Mouse (Mus musculus) liver, embryonic 16.5 days (tissue): ENCODE measurements around the gene Kdm4b. TPM values are rescaled to one million over a fixed set of nuclear protein-coding genes. Genes with fewer than 3 reads are reported as not detected.
A peak's percentile ranks its signal among the peaks of the same experiment; 100 is the strongest.

ENCODE experiments used
- ATAC-seq: fragments of 200-750 bp; cut with Nextera tagmentation; 2 replicates; pipeline ENCODE4 v1.8.0; 2017; ENCODE audit warnings: low read depth, mild to moderate bottlenecking, moderate number of reproducible peaks, moderate library complexity
- H3K27ac ChIP-seq: fragments of 300-500 bp; sonication (generic); 2 replicates; pipeline ENCODE4 v1.5.1; 2014; ENCODE audit warnings: mild to moderate bottlenecking, low read length
- H3K27me3 ChIP-seq: fragments of 300-500 bp; sonication (generic); 2 replicates; pipeline ENCODE4 v1.6.1; 2014; ENCODE audit warnings: low read depth, low read length, mixed read lengths; ENCODE audit not compliant: control insufficient read depth, insufficient read depth
- H3K36me3 ChIP-seq: fragments of 300-500 bp; sonication (generic); 2 replicates; pipeline ENCODE4 v1.6.1; 2014; ENCODE audit warnings: mild to moderate bottlenecking; ENCODE audit not compliant: control insufficient read depth, insufficient read depth
- H3K4me1 ChIP-seq: fragments of 300-500 bp; sonication (generic); 2 replicates; pipeline ENCODE4 v1.6.1; 2014; ENCODE audit warnings: low read depth, low read length, mixed read lengths; ENCODE audit not compliant: control insufficient read depth
- H3K4me2 ChIP-seq: fragments of 300-500 bp; sonication (generic); 2 replicates; pipeline ENCODE4 v1.6.1; 2014; ENCODE audit warnings: low read depth, low read length, mixed read lengths
- H3K4me3 ChIP-seq: fragments of 300-500 bp; sonication (generic); 2 replicates; pipeline ENCODE4 v1.5.1; 2014; ENCODE audit warnings: low read depth, mild to moderate bottlenecking, low read length
- H3K9ac ChIP-seq: fragments of 300-500 bp; sonication (generic); 2 replicates; pipeline ENCODE4 v1.6.1; 2014; ENCODE audit warnings: low read depth, low read length
- H3K9me3 ChIP-seq: fragments of 300-500 bp; sonication (generic); replicated peaks from 2 replicates; pipeline ENCODE4 v1.6.1; 2016; ENCODE audit warnings: low read length; ENCODE audit not compliant: control insufficient read depth
- WGBS: fragments of 180-500 bp; shearing (Covaris S2); extraction: QIAGEN DNeasy Blood & Tissue Kit; methylation state at CpG from one replicate; pipeline ENCODE4 v1.1.7; 2014; ENCODE audit not compliant: insufficient replicate concordance; 5-methylcytosine and 5-hydroxymethylcytosine counted together
- polyA plus RNA-seq: library from polyadenylated mRNA; unstranded; fragments of >200 nt; fragmentation: Nextera tagmentation; extraction: Ambion mirVana; gene quantifications from 2 replicates; pipeline ENCODE4 v1.2.1, GENCODE M21; 2015

The Kdm4b gene
- polyA plus RNA-seq, 1 experiment from 2014 or later = 7.0 TPM

DNA sequence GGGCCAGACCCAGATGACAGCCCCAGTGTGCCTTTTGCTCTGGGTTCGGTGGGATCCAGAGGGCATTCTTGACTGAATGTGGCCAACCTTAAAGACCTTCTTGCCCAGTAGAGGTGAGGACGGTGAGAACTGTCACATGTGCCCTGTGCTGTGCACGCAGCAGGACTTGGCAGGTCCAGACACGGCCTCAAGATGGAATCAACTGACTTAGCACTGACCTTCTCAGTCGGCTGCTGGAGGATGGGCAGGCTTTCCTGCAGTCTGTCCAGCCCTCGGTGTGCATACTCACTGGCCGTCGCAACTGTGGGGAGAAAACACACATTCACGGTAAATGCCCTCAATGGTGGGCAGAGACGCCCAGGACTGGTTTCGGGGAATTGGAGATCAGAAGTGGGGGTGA is 39.9 kb upstream of the Kdm4b start:
- no peak overlapping the region for H3K4me3 ChIP-seq
- 89% methylated on average over 11 of the region's 11 CpGs for WGBS
- H3K27ac ChIP-seq = no peak overlapping the region
- no peaks in the 10 kb centered on the region for H3K27me3 ChIP-seq
- no peak for ATAC-seq
- peaks cover 54% of the 10 kb centered on the region for H3K4me1 ChIP-seq
- no peak overlapping the region for H3K9ac ChIP-seq
- H3K36me3 ChIP-seq = peaks cover 17% of the 10 kb centered on the region
- H3K9me3 ChIP-seq = no peaks in the 10 kb centered on the region
- H3K4me2 ChIP-seq = no peak overlapping the region

DNA sequence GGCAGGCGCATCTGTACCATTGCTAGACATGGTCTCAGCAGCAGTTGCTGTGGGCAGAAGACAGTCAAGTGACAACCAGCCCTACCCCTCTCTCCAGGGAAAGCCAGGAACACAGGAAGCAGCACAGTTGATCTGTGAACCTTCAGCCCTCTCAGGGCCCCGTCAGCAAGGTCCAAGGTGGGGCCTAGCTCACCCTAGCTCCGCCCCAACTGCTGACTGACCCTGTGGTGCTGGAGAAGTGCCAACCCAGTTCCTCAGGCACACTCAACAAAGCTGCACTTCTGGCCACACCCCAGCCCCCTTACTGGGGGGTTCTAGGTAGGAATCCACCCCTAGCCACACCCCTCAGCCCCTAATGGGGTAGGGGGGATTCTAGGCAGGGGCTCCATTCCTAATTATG is 38.0 kb upstream of the Kdm4b start:
- Histone ChIP-seq H3K9ac (peak overlapping the region; percentile 57), H3K4me3 (peak overlapping the region; percentile 42), H3K4me1 (peaks cover 60% of the 10 kb centered on the region), H3K27ac (peak overlapping the region; percentile 90), H3K9me3 (no peaks in the 10 kb centered on the region), H3K4me2 (peak overlapping the region; percentile 54), H3K36me3 (peaks cover 13% of the 10 kb centered on the region), H3K27me3 (no peaks in the 10 kb centered on the region)
- ATAC-seq = peak; percentile 44
- 32% methylated on average over 3 of the region's 3 CpGs for WGBS

DNA sequence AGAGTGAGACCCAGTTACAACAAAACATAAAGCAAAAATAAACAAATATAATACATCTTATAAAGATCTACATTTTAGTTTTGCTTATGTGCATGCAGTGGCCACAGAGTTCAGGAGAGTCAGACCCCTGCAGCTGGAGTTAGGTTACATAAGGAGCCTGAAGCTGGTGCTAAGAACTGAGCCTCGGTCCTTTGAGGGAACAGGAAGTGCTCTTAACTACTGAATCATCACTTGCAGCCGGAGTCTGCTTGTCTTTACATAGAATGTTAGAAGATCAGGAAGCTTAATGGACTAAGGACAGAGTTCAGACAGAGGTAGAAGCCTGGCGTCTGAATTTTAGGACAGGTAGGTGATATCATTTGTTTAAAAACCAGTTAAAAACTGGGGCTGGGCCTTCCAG is 37.0 kb upstream of the Kdm4b start:
- Histone ChIP-seq H3K4me2 (peak overlapping the region; percentile 70), H3K9me3 (no peaks in the 10 kb centered on the region), H3K27ac (peak overlapping the region; percentile 90), H3K9ac (peak overlapping the region; percentile 54), H3K36me3 (peaks cover 9% of the 10 kb centered on the region), H3K4me1 (peaks cover 60% of the 10 kb centered on the region), H3K27me3 (no peaks in the 10 kb centered on the region), H3K4me3 (peak overlapping the region; percentile 56)
- 20% methylated on average over 3 of the region's 3 CpGs for WGBS
- ATAC-seq = no peak

GRCm38 (mm10) chr17:56289371-56290331 is 36.2 kb upstream of the Kdm4b start:
- peak overlapping the region; percentile 70 for H3K4me2 ChIP-seq
- H3K9ac ChIP-seq = peak overlapping the region; percentile 54
- 6% methylated on average over 23 of the region's 23 CpGs for WGBS
- H3K4me3 ChIP-seq = peak overlapping the region; percentile 56
- peak; percentile 20 for ATAC-seq
- H3K27ac ChIP-seq = peak overlapping the region; percentile 90
- peaks cover 8% of the 10 kb centered on the region for H3K36me3 ChIP-seq
- no peaks in the 10 kb centered on the region for H3K27me3 ChIP-seq
- H3K4me1 ChIP-seq = peaks cover 60% of the 10 kb centered on the region
- no peaks in the 10 kb centered on the region for H3K9me3 ChIP-seq

GRCm38 (mm10) chr17:56290388-56291170 is 35.3 kb upstream of the Kdm4b start:
- Histone ChIP-seq H3K27ac (peak overlapping the region; percentile 90), H3K9me3 (no peaks in the 10 kb centered on the region), H3K27me3 (no peaks in the 10 kb centered on the region), H3K4me3 (peak overlapping the region; percentile 56), H3K4me2 (peak overlapping the region; percentile 70), H3K36me3 (peaks cover 5% of the 10 kb centered on the region), H3K4me1 (peaks cover 60% of the 10 kb centered on the region), H3K9ac (peak overlapping the region; percentile 54)
- 1% methylated on average over 17 of the region's 17 CpGs for WGBS
- ATAC-seq = peak; percentile 88

- no peaks in the 10 kb centered on the region for H3K36me3 ChIP-seq
- ATAC-seq = peak; percentile 78
- 0% methylated on average over 16 of the region's 16 CpGs for WGBS
- peak overlapping the region; percentile 70 for H3K4me2 ChIP-seq
- H3K27ac ChIP-seq = peak overlapping the region; percentile 90
- no peaks in the 10 kb centered on the region for H3K27me3 ChIP-seq
- peak overlapping the region; percentile 52 for H3K9ac ChIP-seq
- no peaks in the 10 kb centered on the region for H3K9me3 ChIP-seq
- peaks cover 59% of the 10 kb centered on the region for H3K4me1 ChIP-seq
- H3K4me3 ChIP-seq = peak overlapping the region; percentile 56
These were observed 34.7 kb upstream of the Kdm4b start for GRCm38 (mm10) chr17:56291171-56291511.

GRCm38 (mm10) chr17:56291826-56292475 is 33.9 kb upstream of the Kdm4b start:
- peaks cover 52% of the 10 kb centered on the region for H3K4me1 ChIP-seq
- H3K9me3 ChIP-seq = no peaks in the 10 kb centered on the region
- 76% methylated on average over 7 of the region's 7 CpGs for WGBS
- no peak for ATAC-seq
- no peaks in the 10 kb centered on the region for H3K36me3 ChIP-seq
- H3K27ac ChIP-seq = peak overlapping the region; percentile 90; the same call in 1 of the 2 replicates
- peak overlapping the region; percentile 70 for H3K4me2 ChIP-seq
- H3K27me3 ChIP-seq = no peaks in the 10 kb centered on the region
- H3K9ac ChIP-seq = peak overlapping the region; percentile 52; the same call in 1 of the 2 replicates
- peak overlapping the region; percentile 56; the same call in 1 of the 2 replicates for H3K4me3 ChIP-seq

GRCm38 (mm10) chr17:56292531-56293222 is 33.2 kb upstream of the Kdm4b start, which contains the start of gene Plin3:
TSS of gene Plin3 (minus strand) at chr17:56292873.
- Histone ChIP-seq H3K4me3 (no peak within 1 kb of the TSS), H3K9me3 (no peaks in the 10 kb centered on the region), H3K27ac (no peak within 1 kb of the TSS; the same call in 1 of the 2 replicates), H3K36me3 (no peaks in the 10 kb centered on the region), H3K27me3 (no peaks in the 10 kb centered on the region), H3K4me2 (peak within 1 kb of the TSS; percentile 70), H3K4me1 (peaks cover 44% of the 10 kb centered on the region), H3K9ac (no peak within 1 kb of the TSS; the same call in 1 of the 2 replicates)
- 83% methylated on average over 4 of the region's 4 CpGs for WGBS
- ATAC-seq = no peak
